Mouse (Mus musculus): ENCODE data around the gene Nck2. TPM values are rescaled to one million over a fixed set of nuclear protein-coding genes. Genes with fewer than 3 reads are reported as not detected.

Nck2 gene
- polyA plus RNA-seq, 1 experiment: 39.1 TPM

DNA sequence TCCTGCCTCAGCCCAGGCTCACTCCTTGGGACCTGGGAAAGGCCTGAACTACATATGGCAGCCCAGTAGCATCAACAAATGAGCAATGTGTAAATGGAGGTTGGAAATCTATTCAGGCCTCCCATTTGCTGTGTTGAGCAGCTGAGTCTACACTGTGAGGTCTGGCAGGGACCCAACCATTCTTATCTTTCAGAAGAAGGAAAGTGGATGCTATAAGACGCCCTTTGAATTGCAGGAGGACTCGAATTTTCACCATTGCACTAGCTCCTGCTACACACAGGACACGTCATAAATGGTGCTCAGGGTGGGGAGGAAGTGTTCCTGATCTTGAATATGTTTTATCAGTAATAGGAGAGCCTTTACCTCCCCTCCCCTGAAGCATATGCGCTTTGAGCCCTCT, 150.4 kb downstream of the Nck2 start:
- no peak overlapping the region for H3K4me3 ChIP-seq (replicated peaks; ENCODE audit: extremely low read depth, low read depth, low read length)
- 49% methylated on average over 4 of the region's 4 CpGs for WGBS
- TF ChIP-seq CTCF (IDR thresholded peaks at IDR 0.05; ENCODE audit: insufficient read depth, low read length) (no peak), POLR2A (IDR thresholded peaks at IDR 0.05; ENCODE audit: borderline replicate concordance, extremely low read depth, low read depth, low read length) (no peak)
- no peak for DNase-seq
- no peaks in the 10 kb centered on the region for H3K4me1 ChIP-seq (ENCODE audit: control insufficient read depth, insufficient read depth, low read length)

GRCm38 (mm10) chr1:43597731-43598130, 153.4 kb downstream of the Nck2 start:
- Histone ChIP-seq H3K4me1 (ENCODE audit: control insufficient read depth, insufficient read depth, low read length) (no peaks in the 10 kb centered on the region), H3K4me3 (replicated peaks; ENCODE audit: extremely low read depth, low read depth, low read length) (no peak overlapping the region)
- DNase-seq: no peak
- TF ChIP-seq CTCF (IDR thresholded peaks at IDR 0.05; ENCODE audit: insufficient read depth, low read length): no peak
- TF ChIP-seq POLR2A (IDR thresholded peaks at IDR 0.05; ENCODE audit: borderline replicate concordance, extremely low read depth, low read depth, low read length): no peak

- DNase-seq: no peak
- no peaks in the 10 kb centered on the region for H3K4me1 ChIP-seq (ENCODE audit: control insufficient read depth, insufficient read depth, low read length)
- H3K4me3 ChIP-seq (replicated peaks; ENCODE audit: extremely low read depth, low read depth, low read length): no peak overlapping the region
- no peak for TF ChIP-seq POLR2A (IDR thresholded peaks at IDR 0.05; ENCODE audit: borderline replicate concordance, extremely low read depth, low read depth, low read length)
- TF ChIP-seq CTCF (IDR thresholded peaks at IDR 0.05; ENCODE audit: insufficient read depth, low read length): no peak
Measured at GRCm38 (mm10) chr1:43599483-43599882, 155.1 kb downstream of the Nck2 start.

- whole genome bisulfite sequencing: 47% methylated on average over 8 of the region's 8 CpGs
- H3K4me3 ChIP-seq (replicated peaks; ENCODE audit: extremely low read depth, low read depth, low read length): no peak overlapping the region
- TF ChIP-seq CTCF (IDR thresholded peaks at IDR 0.05; ENCODE audit: insufficient read depth, low read length) (no peak), POLR2A (IDR thresholded peaks at IDR 0.05; ENCODE audit: borderline replicate concordance, extremely low read depth, low read depth, low read length) (no peak)
- H3K4me1 ChIP-seq (ENCODE audit: control insufficient read depth, insufficient read depth, low read length): no peaks in the 10 kb centered on the region
- no peak for DNase-seq
Measured at GRCm38 (mm10) chr1:43601054-43601453, 156.7 kb downstream of the Nck2 start.

- no peaks in the 10 kb centered on the region for H3K4me1 ChIP-seq (ENCODE audit: control insufficient read depth, insufficient read depth, low read length)
- WGBS: 44% methylated on average over 4 of the region's 4 CpGs
- no peak overlapping the region for H3K4me3 ChIP-seq (replicated peaks; ENCODE audit: extremely low read depth, low read depth, low read length)
- DNase-seq: no peak
- TF ChIP-seq CTCF (IDR thresholded peaks at IDR 0.05; ENCODE audit: insufficient read depth, low read length): no peak
- TF ChIP-seq POLR2A (IDR thresholded peaks at IDR 0.05; ENCODE audit: borderline replicate concordance, extremely low read depth, low read depth, low read length): no peak
Measured at GRCm38 (mm10) chr1:43615948-43616347, 171.6 kb downstream of the Nck2 start.

Other genes starting within 250 kb of the Nck2 start
- 6.1 and 13.9 TPM in 2 replicates for gene Fhl2, start 247.6 kb upstream of the Nck2 start, polyA plus RNA-seq (2012; rRNA removed)

Measured in lung, adult 2 months (tissue).